Mouse (Mus musculus): ENCODE data around the gene Svs5. TPM values are rescaled to one million over a fixed set of nuclear protein-coding genes. Genes with fewer than 3 reads are reported as not detected.

Svs5 gene
- total RNA-seq, 2 experiments from 2014 or later: not detected

DNA sequence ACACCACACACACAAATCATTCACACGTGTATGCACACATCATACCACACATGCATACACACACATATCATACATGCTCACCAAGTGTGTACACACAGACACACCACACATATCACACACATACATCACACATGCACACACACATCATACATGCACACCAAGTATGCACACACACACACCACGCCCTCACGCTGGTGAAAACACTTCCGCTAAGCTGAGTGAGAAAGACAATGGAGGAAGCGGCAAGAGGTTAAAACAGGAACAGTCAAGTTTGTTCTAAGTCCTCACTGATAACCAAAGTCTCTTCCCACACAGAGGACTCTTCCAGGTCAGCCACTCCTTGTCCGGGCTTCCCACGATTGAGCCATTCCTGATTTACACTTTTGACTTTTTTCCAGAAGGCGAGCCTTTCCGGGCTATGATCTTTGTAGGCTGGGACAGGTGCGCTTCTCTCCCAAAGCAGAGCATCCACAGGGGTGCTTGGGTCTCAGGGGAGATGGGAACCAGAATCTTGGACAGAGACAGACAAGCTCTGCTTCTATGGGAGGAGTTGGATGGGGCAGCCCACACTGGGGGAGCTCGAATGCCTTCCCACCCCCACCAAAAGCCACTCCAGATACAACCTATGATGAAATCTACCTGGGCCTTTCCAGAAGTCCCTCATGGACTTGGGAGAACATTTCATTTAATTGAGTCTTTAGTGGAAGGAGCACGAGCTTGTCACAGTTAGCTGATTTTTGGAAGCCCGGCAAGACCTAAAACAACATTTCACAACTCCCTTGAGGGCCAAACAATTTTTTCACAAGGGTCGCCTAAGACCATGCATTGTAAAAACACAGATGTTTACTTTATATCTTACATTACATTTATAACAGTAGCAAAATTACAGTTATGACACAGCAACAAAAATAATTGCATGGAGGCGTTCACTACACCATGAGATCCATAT is 45.2 kb downstream of the Svs5 start:
- intact Hi-C loops (cut with DNase I): no loop called here
- no peak for DNase-seq

DNA sequence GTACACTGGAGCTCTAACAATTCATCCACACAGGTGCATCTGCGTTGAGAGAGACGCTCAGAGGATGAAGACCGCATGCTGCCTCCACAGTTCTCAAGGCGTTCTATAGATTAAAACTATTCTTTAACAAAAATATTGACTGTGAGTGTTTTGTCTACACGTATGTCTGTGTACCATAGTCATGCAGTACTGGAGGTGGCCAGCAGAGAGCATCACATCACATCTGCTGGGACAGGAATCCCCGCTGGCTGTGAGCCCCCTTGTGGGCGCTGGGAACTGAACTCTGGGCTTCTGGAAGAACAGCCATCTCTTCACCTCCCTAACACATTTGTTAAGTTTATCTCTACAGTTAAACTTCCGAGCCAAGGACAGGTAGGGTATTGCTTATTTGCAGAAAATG is 49.2 kb downstream of the Svs5 start:
- intact Hi-C loops (cut with DNase I): no loop called here
- no peak for DNase-seq

DNA sequence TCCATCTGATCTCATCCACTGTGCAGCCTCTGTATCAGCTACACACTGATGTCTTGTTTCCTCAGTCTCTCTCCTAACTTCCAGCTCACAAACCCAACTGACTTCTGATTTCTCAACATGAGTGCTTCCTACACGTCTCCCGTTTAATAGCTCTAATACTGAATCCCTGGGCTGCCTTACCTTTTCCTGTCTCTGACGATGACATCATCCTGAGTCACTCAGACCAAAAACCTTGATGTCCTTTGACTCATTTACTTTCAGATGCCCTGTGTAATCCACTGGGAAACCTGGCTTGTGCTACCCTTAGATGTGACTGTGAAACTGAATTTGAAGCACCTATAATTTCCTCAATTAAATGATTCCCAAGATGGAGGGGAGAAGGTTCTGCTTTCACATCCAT is 50.4 kb downstream of the Svs5 start:
- intact Hi-C loops (cut with DNase I): no loop called here
- DNase-seq: no peak

Small RNA genes lying within 50 kb of the gene (microRNA-seq; reads per million reads assigned to microRNA genes)
- gene Mir7678: not detected

Other genes with a start within 250 kb of the Svs5 start
- 1 to 10 TPM; 8.1 to 9.0 TPM for gene Kcns1, start 161.6 kb upstream of the Svs5 start, total RNA-seq (2021)
- not detected for gene Wfdc5, start 150.0 kb upstream of the Svs5 start, total RNA-seq (2021)
- not detected for gene Wfdc12, start 142.1 kb upstream of the Svs5 start, total RNA-seq (2021)
- gene Wfdc15a, start 132.6 kb upstream of the Svs5 start, total RNA-seq (2021): not detected
- not detected for gene Wfdc15b, start 111.1 kb upstream of the Svs5 start, total RNA-seq (2021)
- not detected for gene Svs2, start 94.3 kb upstream of the Svs5 start, total RNA-seq (2021)
- gene Svs3b, start 76.1 kb upstream of the Svs5 start, total RNA-seq (2021): not detected
- not detected for gene Svs4, start 54.3 kb upstream of the Svs5 start, total RNA-seq (2021)
- not detected for gene Svs3a, start 43.5 kb upstream of the Svs5 start, total RNA-seq (2021)
- not detected for gene Svs6, start 16.0 kb upstream of the Svs5 start, total RNA-seq (2021)
- under 1 TPM in 1 of 2 experiments, not detected in 1; 0.94 TPM for gene Slpi, start 56.4 kb downstream of the Svs5 start, total RNA-seq (2021)
- under 1 TPM; 0.24 to 0.40 TPM for gene Rbpjl, start 70.4 kb downstream of the Svs5 start, total RNA-seq (2021)
- 1 to 10 TPM; 9.6 to 9.8 TPM for gene Matn4, start 72.4 kb downstream of the Svs5 start, total RNA-seq (2021)
- gene Sdc4, start 111.1 kb downstream of the Svs5 start, total RNA-seq (2021): 10 to 100 TPM in 1 of 2 experiments, 1 to 10 TPM in 1; 9.6 to 12.6 TPM
- gene Sys1, start 124.2 kb downstream of the Svs5 start, total RNA-seq (2021): 10 to 100 TPM; 42.5 to 45.8 TPM
- gene Gm20458, start 128.2 kb downstream of the Svs5 start, total RNA-seq (2021): 1 to 10 TPM in 1 of 2 experiments, not detected in 1; 2.9 TPM
- gene Trp53tg5, start 141.0 kb downstream of the Svs5 start, total RNA-seq (2021): not detected
- 10 to 100 TPM; 32.6 to 33.5 TPM for gene Dbndd2, start 153.4 kb downstream of the Svs5 start, total RNA-seq (2021)
- 100 to 1,000 TPM; 109 to 113 TPM for gene Pigt, start 164.8 kb downstream of the Svs5 start, total RNA-seq (2021)
- gene Wfdc2, start 229.7 kb downstream of the Svs5 start, total RNA-seq (2021): 1 to 10 TPM in 1 of 2 experiments, not detected in 1; 2.1 TPM
- not detected for gene Spint3, start 240.7 kb downstream of the Svs5 start, total RNA-seq (2021)

Measured in left cerebral cortex, postnatal 4 days (tissue).